Mouse (Mus musculus): ENCODE data around the gene Lonp2.

The Lonp2 gene

GRCm38 (mm10) chr8:86695703-86696102, 71.9 kb downstream of the Lonp2 start:
- ChIA-PET POLR2A (interaction anchor here in 2 of 4 experiments (0.5 kb wide), 2 partner anchors 119 to 451 kb away, joined by 4 to 7 read pairs; no protein-coding TSS in a partner anchor), CTCF (interaction anchor here in 1 of 4 experiments (1.3 kb wide), 1 partner anchor 213 kb away, joined by 4 read pairs; no protein-coding TSS in a partner anchor)

DNA sequence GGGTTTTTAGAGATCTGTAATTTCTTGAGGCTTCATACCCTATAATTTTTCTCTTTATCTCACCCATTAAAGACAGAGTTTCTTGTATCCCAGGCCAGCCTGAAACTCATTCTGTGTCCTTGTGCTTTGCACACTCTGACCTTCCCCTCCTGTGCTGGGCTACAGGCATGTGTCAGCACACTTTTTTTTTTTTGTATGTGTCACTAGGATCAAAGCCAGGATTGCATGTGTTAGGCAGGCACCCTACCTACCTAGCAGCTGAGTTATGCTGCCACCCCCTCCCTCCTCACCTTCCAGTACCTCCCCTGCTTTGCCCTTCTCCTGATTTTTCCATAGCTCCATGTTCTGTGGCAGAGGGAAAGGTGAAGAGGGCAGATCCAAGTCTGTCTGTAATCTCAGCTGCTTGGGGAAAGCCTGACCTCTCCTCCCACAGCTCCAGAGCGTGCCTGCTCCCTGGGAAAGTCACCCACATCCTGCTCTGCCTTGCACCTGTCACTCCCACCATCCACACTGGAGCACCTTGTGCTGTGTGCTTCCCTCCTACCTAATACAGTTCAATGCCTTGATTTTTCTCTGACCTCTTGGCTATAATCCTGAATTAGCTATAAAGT, 75.1 kb downstream of the Lonp2 start:
- CTCF ChIA-PET: interaction anchor here in 1 of 4 experiments (0.6 kb wide), 1 partner anchor 113 kb away, joined by 3 read pairs; no protein-coding TSS in a partner anchor

DNA sequence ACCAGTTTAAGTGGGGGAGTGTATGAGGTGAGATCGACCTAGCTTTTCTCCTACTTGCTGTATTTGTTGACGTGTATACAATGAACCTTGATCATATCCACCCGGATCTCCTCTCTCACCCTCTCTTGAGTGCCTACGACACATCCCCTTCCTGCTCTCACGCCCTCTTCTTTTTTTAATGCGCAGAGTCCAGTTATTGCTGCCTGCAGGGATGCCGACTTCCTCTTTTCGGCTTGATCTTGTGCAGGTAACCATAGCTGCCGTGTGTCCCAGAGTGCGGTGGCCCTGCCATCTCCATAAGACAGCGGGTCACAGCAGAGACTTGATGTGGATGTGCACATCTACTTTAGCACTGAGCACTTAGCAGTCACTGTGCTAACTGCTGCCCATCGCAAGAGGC, 75.6 kb downstream of the Lonp2 start:
- ChIA-PET CTCF (no interaction called here), POLR2A (interaction anchor here in 2 of 4 experiments (0.9 to 1.6 kb wide), 4 partner anchors 12 to 136 kb away, joined by 3 to 6 read pairs (median 3); no protein-coding TSS in a partner anchor)

More for the DNA sequence above, 75.1 kb downstream of the Lonp2 start:
- POLR2A ChIA-PET: interaction anchor here in 2 of 4 experiments (0.9 to 1.6 kb wide), 7 partner anchors 8 to 136 kb away, joined by 3 to 6 read pairs (median 3); no protein-coding TSS in a partner anchor

- CTCF ChIA-PET: no interaction called here
- POLR2A ChIA-PET: interaction anchor here in 1 of 4 experiments (0.8 kb wide), 1 partner anchor 10 kb away, joined by 3 read pairs; no protein-coding TSS in a partner anchor
These were observed 78.6 kb downstream of the Lonp2 start for GRCm38 (mm10) chr8:86702453-86702852.

DNA sequence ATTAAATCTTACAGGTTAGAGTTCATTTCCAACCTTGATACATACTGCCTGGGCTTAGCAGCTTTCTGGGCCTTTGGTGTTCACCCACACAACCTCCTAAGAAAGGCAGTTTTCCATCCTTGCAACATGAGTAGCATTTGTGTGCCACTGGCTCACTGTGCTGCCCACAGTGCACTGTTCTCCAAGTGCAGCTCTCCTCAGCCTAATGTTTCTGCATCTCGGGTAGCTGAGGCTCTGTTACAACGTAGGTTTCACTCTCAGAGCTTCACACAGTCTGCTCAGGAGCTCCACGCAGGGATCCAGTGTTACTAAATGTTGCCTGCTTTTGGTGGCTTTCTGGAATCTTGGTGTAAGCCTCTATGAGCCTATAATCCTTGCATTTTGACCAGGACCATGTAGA, 81.5 kb downstream of the Lonp2 start:
- CTCF ChIA-PET: no interaction called here
- POLR2A ChIA-PET: interaction anchor here in 1 of 4 experiments (0.9 to 1.3 kb wide), 2 partner anchors 22 to 31 kb away, joined by 3 read pairs; no protein-coding TSS in a partner anchor

DNA sequence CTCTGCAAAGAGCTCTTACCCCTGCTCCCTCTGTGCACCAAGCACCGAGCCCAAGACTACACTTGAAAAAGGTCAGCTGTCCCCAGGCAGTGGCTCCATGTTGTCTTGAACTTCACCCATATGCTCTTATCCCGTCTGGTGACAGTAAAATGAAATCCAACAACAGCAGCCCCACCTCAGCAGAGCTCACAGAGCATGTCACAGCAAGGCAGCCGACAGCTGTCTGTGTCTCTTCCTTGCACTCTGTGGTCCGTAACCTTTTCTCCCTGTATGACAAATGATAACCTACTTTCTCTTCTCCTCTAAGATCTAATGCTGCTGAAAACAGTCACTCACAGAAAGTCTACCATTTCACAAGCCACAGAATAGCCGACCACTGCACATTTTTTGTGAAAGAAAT, 82.9 kb downstream of the Lonp2 start:
- CTCF ChIA-PET: no interaction called here
- POLR2A ChIA-PET: interaction anchor here in 2 of 4 experiments (1.2 to 1.4 kb wide), 4 partner anchors 8 to 30 kb away, joined by 3 to 5 read pairs (median 4); no protein-coding TSS in a partner anchor

DNA sequence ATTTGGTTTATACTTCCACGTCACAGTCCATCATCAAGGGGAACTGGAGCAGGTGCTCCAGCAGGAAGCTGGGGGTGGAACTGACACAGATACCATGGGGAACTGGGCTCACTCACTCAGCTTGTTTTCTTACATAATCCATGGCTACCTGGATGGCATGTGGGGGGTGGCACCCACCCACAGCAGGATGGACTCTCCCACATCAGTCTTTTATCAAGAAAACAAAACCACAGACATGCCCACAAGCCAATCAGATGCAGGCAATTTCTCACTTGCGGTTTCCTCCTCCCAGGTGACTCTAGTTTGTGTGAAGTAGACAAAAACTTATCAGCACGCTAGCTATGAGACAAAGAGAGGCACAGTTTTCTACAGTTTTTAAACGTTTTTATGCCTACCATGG, 84.0 kb downstream of the Lonp2 start:
- ChIA-PET POLR2A (interaction anchor here in 2 of 4 experiments (0.8 to 1.4 kb wide), 2 partner anchors 9 to 11 kb away, joined by 3 to 5 read pairs; no protein-coding TSS in a partner anchor), CTCF (interaction anchor here in 1 of 4 experiments (0.6 kb wide), 1 partner anchor 184 kb away, joined by 3 read pairs; no protein-coding TSS in a partner anchor)

DNA sequence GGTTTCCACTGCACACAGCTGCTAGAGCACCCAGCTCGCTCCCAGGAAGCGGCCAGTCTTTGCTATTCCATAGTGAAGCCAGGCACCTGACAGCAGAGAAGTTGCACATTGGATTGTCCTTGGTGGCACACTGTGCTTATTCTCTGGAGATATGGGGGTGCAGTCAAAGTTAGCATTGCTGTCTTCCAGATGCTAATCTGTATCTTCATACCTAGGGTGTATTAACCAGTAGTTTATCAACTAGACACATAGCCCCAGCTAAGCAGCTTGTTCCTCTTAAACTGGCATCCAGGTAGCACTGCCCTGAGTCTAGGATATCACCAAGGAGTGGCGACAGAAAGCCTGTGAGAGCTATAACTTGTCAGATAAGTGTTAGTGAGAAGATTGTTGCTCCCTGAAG, 88.8 kb downstream of the Lonp2 start:
- ChIA-PET POLR2A (interaction anchor here in 2 of 4 experiments (1.3 to 2.2 kb wide), 6 partner anchors 9 to 18 kb away, joined by 3 to 7 read pairs (median 4); no protein-coding TSS in a partner anchor), CTCF (interaction anchor here in 2 of 4 experiments (0.5 to 0.7 kb wide), 3 partner anchors 44 to 131 kb away, joined by 3 to 5 read pairs (median 3); no protein-coding TSS in a partner anchor)

GRCm38 (mm10) chr8:86713407-86714188, 89.8 kb downstream of the Lonp2 start:
- ChIA-PET CTCF (interaction anchor here in 2 of 4 experiments (0.5 kb wide), 2 partner anchors 43 to 135 kb away, joined by 3 to 5 read pairs; no protein-coding TSS in a partner anchor), POLR2A (interaction anchor here in 2 of 4 experiments (1.0 to 2.2 kb wide), 6 partner anchors 9 to 35 kb away, joined by 3 to 7 read pairs (median 4); no protein-coding TSS in a partner anchor)

GRCm38 (mm10) chr8:86718332-86718994, 94.6 kb downstream of the Lonp2 start:
- ChIA-PET CTCF (interaction anchor here in 1 of 4 experiments (0.5 kb wide), 1 partner anchor 190 kb away, joined by 3 read pairs; no protein-coding TSS in a partner anchor), POLR2A (interaction anchor here in 3 of 4 experiments (1.0 to 1.5 kb wide), 4 partner anchors 10 to 39 kb away, joined by 3 read pairs; no protein-coding TSS in a partner anchor)

DNA sequence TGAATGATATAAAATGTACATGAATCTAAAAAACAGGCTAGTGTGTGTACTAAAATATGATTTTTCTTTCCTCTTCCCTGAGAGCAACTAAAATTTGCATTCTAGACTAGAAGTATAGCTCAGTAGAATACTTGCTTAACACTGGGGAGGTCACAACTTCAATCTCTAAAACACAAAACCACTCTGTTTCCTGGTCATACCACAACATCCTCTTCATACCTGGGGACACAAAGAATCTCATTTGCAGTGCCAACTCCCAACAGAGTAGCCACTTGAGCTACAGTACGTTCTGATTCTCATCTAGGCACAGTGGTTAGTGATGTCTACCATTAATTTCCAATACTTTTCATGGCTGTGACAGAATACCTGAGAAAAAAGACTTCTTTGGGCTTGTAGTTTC, 95.5 kb downstream of the Lonp2 start:
- ChIA-PET POLR2A (interaction anchor here in 1 of 4 experiments (0.9 to 1.0 kb wide), 2 partner anchors 9 to 185 kb away, joined by 3 to 4 read pairs; no protein-coding TSS in a partner anchor), CTCF (no interaction called here)

DNA sequence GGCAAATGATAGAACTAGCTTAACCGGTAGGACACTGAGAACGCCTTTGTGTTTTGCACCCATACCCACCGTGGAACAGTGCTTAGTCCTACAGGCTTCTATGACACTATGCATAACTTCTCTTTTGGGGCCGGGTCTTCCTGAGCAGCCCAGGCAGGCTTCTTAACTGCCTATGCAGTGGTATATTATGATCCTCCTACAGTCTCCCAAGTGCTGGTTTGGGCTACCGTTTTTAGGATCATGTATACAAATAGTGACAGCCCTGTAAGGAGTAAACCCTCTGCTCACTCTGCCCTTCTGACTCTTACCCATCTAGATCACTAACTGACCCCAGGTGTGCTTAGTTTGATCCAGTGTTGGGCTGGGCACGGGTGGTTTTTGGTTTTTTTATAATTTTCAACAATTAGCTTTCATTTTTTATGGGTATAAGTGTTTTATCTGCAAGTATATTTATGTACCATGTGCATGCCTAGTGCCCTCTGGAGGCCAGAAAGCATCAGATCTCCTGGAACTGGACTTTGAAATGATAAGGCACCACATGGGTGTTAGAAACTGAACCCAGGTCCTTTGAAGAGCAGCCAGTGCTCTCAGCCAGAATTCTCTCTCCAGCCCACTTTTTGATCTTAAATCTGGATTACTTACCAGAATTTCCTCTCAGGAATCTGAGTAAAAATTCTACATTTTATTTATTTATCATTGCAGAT, 97.1 kb downstream of the Lonp2 start:
- ChIA-PET CTCF (no interaction called here), POLR2A (interaction anchor here in 2 of 4 experiments (1.1 to 1.6 kb wide), 6 partner anchors 8 to 32 kb away, joined by 3 to 5 read pairs (median 3); partner anchors contain the start of genes Gm10638 (in 1 of the 2) and Siah1a (in 1 of the 2))

DNA sequence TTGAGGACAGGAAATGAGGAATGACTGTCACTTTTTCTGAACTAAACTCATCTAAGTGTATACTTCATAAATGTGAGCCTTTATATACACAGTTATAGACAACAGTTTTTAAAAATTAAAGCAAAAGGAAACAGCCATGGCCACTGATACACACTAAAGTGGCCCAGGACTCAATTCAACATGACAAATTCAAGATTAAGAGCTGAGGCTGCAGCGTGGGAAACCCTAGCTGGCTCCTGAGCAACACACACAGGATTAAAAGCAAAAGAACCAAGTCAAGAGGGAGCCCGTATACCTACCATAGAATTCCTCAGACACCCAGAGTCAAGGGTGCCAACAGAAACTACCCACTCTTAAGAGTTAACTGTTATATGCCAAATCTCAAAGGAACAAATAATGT, 97.6 kb downstream of the Lonp2 start:
- CTCF ChIA-PET: no interaction called here
- POLR2A ChIA-PET: interaction anchor here (0.6 to 1.6 kb wide), 8 partner anchors 9 to 104 kb away, joined by 3 to 5 read pairs (median 3); partner anchors contain the start of genes Gm10638 (in 2 of the 4) and Siah1a (in 1 of the 4)

DNA sequence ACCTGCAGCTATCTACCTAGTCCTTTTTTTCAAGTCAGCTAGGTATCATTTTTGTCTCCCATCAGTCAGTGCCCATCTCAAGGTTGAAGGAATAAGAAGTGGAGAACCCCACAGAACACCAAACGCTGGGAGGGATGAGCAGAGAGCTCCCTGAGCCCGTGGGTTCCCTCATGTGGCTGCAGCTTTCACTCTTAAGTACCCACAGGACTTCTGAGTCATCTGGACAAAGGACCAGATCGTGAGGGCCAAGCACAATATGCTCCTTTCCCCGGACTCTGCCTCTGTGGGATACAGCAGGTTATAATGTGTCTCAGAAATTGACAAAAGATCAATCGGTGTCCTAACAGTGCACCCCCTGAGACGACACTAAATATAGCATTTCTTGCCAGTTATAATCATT, 103.1 kb downstream of the Lonp2 start:
- ChIA-PET POLR2A (interaction anchor here in 3 of 4 experiments (0.7 to 3.0 kb wide), 11 partner anchors 8 to 49 kb away, joined by 3 to 26 read pairs (median 4); no protein-coding TSS in a partner anchor), CTCF (no interaction called here)

DNA sequence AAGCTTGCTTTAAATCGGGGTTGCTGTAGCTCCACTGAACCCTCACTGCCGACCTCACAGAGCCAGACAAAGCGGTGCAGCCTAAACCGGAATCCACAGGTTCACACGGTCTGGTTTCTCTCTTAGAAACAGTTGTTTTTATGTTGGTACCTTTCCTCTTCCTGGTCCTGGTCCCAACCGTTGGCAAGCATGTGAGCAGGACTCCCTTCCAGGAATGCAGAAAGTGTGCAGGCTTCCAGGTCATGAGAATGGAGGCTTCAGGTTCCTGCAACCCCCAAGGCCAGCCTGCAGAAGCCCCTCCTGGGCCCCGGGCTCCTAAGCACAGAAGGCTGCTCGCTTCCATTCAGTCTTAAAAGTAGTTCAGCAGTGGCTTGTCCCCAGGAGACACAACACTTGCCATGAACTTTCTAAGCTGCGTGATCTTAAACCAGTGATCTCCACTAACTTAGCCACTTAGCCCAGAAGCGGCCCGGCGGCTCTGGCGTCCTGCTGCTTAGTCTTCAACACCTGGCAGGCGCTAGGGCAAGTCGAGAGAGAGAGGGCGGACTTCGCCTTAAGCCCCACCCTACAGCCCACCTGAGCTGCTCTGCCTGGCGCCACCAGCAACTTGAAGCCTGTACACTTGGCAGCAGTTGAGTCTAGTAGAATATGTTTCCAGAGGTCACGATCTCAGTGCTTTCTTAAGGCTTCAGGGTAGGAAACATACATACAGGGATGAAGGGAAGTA, 104.5 kb downstream of the Lonp2 start:
- ChIA-PET POLR2A (interaction anchor here in 3 of 4 experiments (0.8 to 3.0 kb wide), 18 partner anchors 8 to 176 kb away, joined by 3 to 31 read pairs (median 4); partner anchors contain the start of genes Gm10638 (in 3 of the 3) and Siah1a (in 2 of the 3)), CTCF (interaction anchor here in 2 of 4 experiments (0.6 to 1.4 kb wide), 4 partner anchors 43 to 740 kb away, joined by 3 read pairs; no protein-coding TSS in a partner anchor)

DNA sequence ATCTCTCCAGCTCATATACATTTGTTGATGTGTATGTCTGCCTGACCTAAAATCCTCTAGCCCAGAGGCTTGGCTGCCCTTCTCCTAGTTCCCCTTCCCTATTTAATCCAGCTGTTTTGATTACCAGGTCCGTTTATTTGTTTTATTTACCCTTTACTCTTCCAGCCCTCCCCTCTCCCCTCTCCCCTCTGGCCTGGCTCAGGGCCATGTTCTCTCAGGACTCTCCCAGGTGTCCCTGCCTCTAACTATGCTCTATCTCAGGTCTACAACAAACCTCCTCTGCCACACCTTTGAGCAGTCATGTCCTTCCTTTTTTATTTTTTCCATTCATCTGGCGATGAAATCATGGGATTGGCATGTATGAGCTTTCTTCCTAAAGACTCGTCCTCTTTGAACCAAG, 106.5 kb downstream of the Lonp2 start:
- POLR2A ChIA-PET: interaction anchor here (0.6 to 2.2 kb wide), 9 partner anchors 9 to 1510 kb away, joined by 3 to 20 read pairs (median 5); partner anchors contain the start of genes Gm10638 (in 2 of the 4) and Siah1a (in 2 of the 4)
- CTCF ChIA-PET: interaction anchor here in 1 of 4 experiments (0.5 kb wide), 1 partner anchor 1253 kb away, joined by 7 read pairs; no protein-coding TSS in a partner anchor

All from embryonic stem cell, embryonic (primary cell).